ENCODE assay signal across 10 mouse cellular contexts in genomic region chr1:155236306-155237024, GRCm38 (mm10). TPM values are rescaled to one million over a fixed set of nuclear protein-coding genes. Genes with fewer than 3 reads are reported as not detected.
DNase-seq lines count a peak whose midpoint lies in the region; ATAC-seq and TF ChIP-seq lines count a peak whose summit lies in the region.
"Had no signal": no experiment of that assay in that cellular context is flagged by ENCODE, and none has a peak within 500 bp of the region (broad histone marks: within the 10 kb centered on the region; RNA-seq: fewer than 3 reads in every experiment).

No protein-coding gene starts in this region.

- H3K9me3 ChIP-seq in forebrain, embryonic 10.5 days = no peaks in the 10 kb centered on the region
- H3K9me3 ChIP-seq in forebrain, postnatal 0 days (ENCODE audit: low read length) = no peaks in the 10 kb centered on the region
- H3K9me3 ChIP-seq in kidney, embryonic 15.5 days (replicated peaks) = no peaks in the 10 kb centered on the region

- no peak for TF ChIP-seq POLR2A in thymus, adult 2 months (IDR thresholded peaks at IDR 0.05; ENCODE audit: control insufficient read depth, extremely low read depth, insufficient read depth, low read length, poor library complexity)

- peaks cover 84% of the 10 kb centered on the region for H3K4me1 ChIP-seq in forebrain, embryonic 10.5 days
- H3K4me1 ChIP-seq in forebrain, postnatal 0 days (ENCODE audit: insufficient read depth) = peaks cover 30% of the 10 kb centered on the region
- peaks cover 80% of the 10 kb centered on the region for H3K4me1 ChIP-seq in kidney, embryonic 15.5 days
- peaks cover 17% of the 10 kb centered on the region for H3K4me1 ChIP-seq in thymus, adult 2 months (replicated peaks; ENCODE audit: control insufficient read depth, insufficient read depth, low read length)

- H3K9ac ChIP-seq in forebrain, postnatal 0 days = no peak overlapping the region
- no peak overlapping the region for H3K9ac ChIP-seq in kidney, embryonic 15.5 days

- DNase-seq in forebrain, embryonic 10.5 days (ENCODE audit: extremely low spot score, low spot score) = no peak
- DNase-seq in forebrain, postnatal 0 days = no peak
- DNase-seq in retina, postnatal 1 day = peak; percentile 61
- no peak for DNase-seq in retina, embryonic 14.5 days (ENCODE audit: low spot score)
- peak; percentile 49 for DNase-seq in testis, postnatal 10 days (ENCODE audit: low spot score)
- no peak for DNase-seq in thymus, adult 2 months
- no peak for DNase-seq in lung, postnatal 10 days
- DNase-seq: liver had no signal

- TF ChIP-seq CTCF in forebrain, postnatal 0 days (IDR thresholded peaks at IDR 0.05; ENCODE audit: low read depth) = no peak
- TF ChIP-seq CTCF in thymus, adult 2 months (IDR thresholded peaks at IDR 0.05; ENCODE audit: borderline replicate concordance, control insufficient read depth, extremely low read depth, insufficient read depth, low read length, poor library complexity) = no peak

- H3K4me2 ChIP-seq in forebrain, postnatal 0 days (ENCODE audit: low read depth) = no peak overlapping the region
- no peak overlapping the region for H3K4me2 ChIP-seq in kidney, embryonic 15.5 days

- ATAC-seq in forebrain, postnatal 0 days = no peak
- ATAC-seq in kidney, embryonic 15.5 days (replicated peaks; ENCODE audit: low FRiP score) = no peak

- H3K27ac ChIP-seq in forebrain, embryonic 10.5 days = peak overlapping the region; percentile 87
- H3K27ac ChIP-seq in forebrain, postnatal 0 days (ENCODE audit: low read depth, low read length) = no peak overlapping the region
- peak overlapping the region; percentile 91 for H3K27ac ChIP-seq in kidney, embryonic 15.5 days
- H3K27ac ChIP-seq in thymus, adult 2 months (ENCODE audit: control insufficient read depth, insufficient read depth, low read length) = no peak overlapping the region

- peaks cover 20% of the 10 kb centered on the region for H3K36me3 ChIP-seq in forebrain, embryonic 10.5 days (replicated peaks)
- H3K36me3 ChIP-seq in forebrain, postnatal 0 days (ENCODE audit: insufficient read depth) = no peaks in the 10 kb centered on the region
- H3K36me3 ChIP-seq in kidney, embryonic 15.5 days = peaks cover 18% of the 10 kb centered on the region
- H3K36me3 ChIP-seq in thymus, adult 2 months (ENCODE audit: control insufficient read depth, insufficient read depth, low read length) = no peaks in the 10 kb centered on the region

- 64% methylated on average over 13 of the region's 13 CpGs for WGBS in forebrain, embryonic 10.5 days
- 38% methylated on average over 13 of the region's 13 CpGs for WGBS in forebrain, postnatal 0 days
- 63% methylated on average over 13 of the region's 13 CpGs for WGBS in kidney, embryonic 15.5 days
- 87% methylated on average over 13 of the region's 13 CpGs for WGBS in thymus, adult 2 months

- peaks cover 9% of the 10 kb centered on the region; the same call in 1 of the 2 replicates for H3K27me3 ChIP-seq in forebrain, embryonic 10.5 days (ENCODE audit: poor library complexity, severe bottlenecking)
- H3K27me3 ChIP-seq in forebrain, postnatal 0 days (ENCODE audit: insufficient read depth, low read length) = no peaks in the 10 kb centered on the region
- H3K27me3 ChIP-seq in kidney, embryonic 15.5 days = no peaks in the 10 kb centered on the region
- H3K27me3 ChIP-seq in thymus, adult 2 months (ENCODE audit: control insufficient read depth, insufficient read depth, low read length) = no peaks in the 10 kb centered on the region

- H3K4me3 ChIP-seq in forebrain, embryonic 10.5 days = no peak overlapping the region
- no peak overlapping the region for H3K4me3 ChIP-seq in forebrain, postnatal 0 days (ENCODE audit: low read depth, low read length)
- H3K4me3 ChIP-seq in kidney, embryonic 15.5 days (replicated peaks) = no peak overlapping the region
- no peak overlapping the region for H3K4me3 ChIP-seq in thymus, adult 2 months (ENCODE audit: control insufficient read depth, insufficient read depth, low read length)
- H3K4me3 ChIP-seq: erythroblast, embryonic 14.5 days had no signal

RNA-seq across cellular contexts. Expression of gene BC034090, which starts 7.8 kb away (rescaled TPM):
- 3.6 and 4.4 TPM in 2 replicates for polyA plus RNA-seq in forebrain, embryonic 10.5 days (2016; fragmentation: Nextera tagmentation; extraction: Ambion mirVana)
- total RNA-seq in forebrain, postnatal 0 days (2014; rRNA removed) = 7.4 and 9.9 TPM in 2 replicates
- 1.4 and 2.5 TPM in 2 replicates for polyA plus RNA-seq in forebrain, postnatal 0 days (2015; fragmentation: Nextera tagmentation; extraction: Ambion mirVana)
- 7.0 and 7.2 TPM in 2 replicates for polyA plus RNA-seq in kidney, embryonic 15.5 days (2015; fragmentation: Nextera tagmentation; extraction: Ambion mirVana)
- polyA plus RNA-seq in thymus, adult 2 months (2012; rRNA removed) = 7.6 and 13.1 TPM in 2 replicates
- polyA plus RNA-seq: erythroblast, embryonic 14.5 days had no signal

Comparison
In these comparisons a context has a peak if more than half of its experiments do, and no peak if none do; other contexts are left out.
1. DNase-seq: peak in retina, postnatal 1 day (single experiment) and testis, postnatal 10 days (single experiment); none in forebrain, embryonic 10.5 days (single experiment), forebrain, postnatal 0 days (single experiment), retina, embryonic 14.5 days (single experiment), thymus, adult 2 months (single experiment) and lung, postnatal 10 days (single experiment).
2. H3K27ac ChIP-seq: peak in forebrain, embryonic 10.5 days (single experiment) and kidney, embryonic 15.5 days (single experiment); none in forebrain, postnatal 0 days (single experiment) and thymus, adult 2 months (single experiment).